ENCODE assay signal across 16 mouse cellular contexts in genomic region chr5:63957607-63958006, GRCm38 (mm10). TPM values are rescaled to one million over a fixed set of nuclear protein-coding genes. Genes with fewer than 3 reads are reported as not detected.
A peak's percentile ranks its signal among the peaks of the same experiment; 100 is the strongest.
DNase-seq lines count a peak whose midpoint lies in the region; ATAC-seq lines count a peak whose summit lies in the region.
"Had no signal": no experiment of that assay in that cellular context is flagged by ENCODE, and none has a peak within 500 bp of the region (broad histone marks: within the 10 kb centered on the region; RNA-seq: fewer than 3 reads in every experiment).

No protein-coding gene starts in this region.

- no peaks in the 10 kb centered on the region for H3K4me1 ChIP-seq in hindbrain, embryonic 15.5 days (replicated peaks)
- H3K4me1 ChIP-seq in hindbrain, embryonic 12.5 days: no peaks in the 10 kb centered on the region
- H3K4me1 ChIP-seq: heart, embryonic 10.5 days; midbrain, embryonic 10.5 days; neural tube, embryonic 13.5 days had no signal

- no peaks in the 10 kb centered on the region for H3K27me3 ChIP-seq in hindbrain, embryonic 15.5 days
- no peaks in the 10 kb centered on the region for H3K27me3 ChIP-seq in hindbrain, embryonic 12.5 days
- H3K27me3 ChIP-seq: neural tube, embryonic 13.5 days had no signal

- DNase-seq in brain, adult 2 months (ENCODE audit: low read depth, low spot score): peak; percentile 88
- peak; percentile 72 to 76 for DNase-seq in cerebellum, postnatal 36 days
- DNase-seq in gastrocnemius, postnatal 25 days: peak; percentile 75
- DNase-seq in right cerebral cortex, postnatal 10 days (ENCODE audit: low spot score in 2 of 2): no peak
- DNase-seq in adrenal gland, postnatal 14 days: no peak
- DNase-seq in urinary bladder, postnatal 4 days (ENCODE audit: low spot score in 2 of 2): no peak
- DNase-seq: adrenal gland, postnatal 10 days; kidney, postnatal 14 days; liver, postnatal 0 days; right cerebral cortex, postnatal 14 days had no signal

- H3K27ac ChIP-seq in hindbrain, embryonic 15.5 days (replicated peaks): no peak overlapping the region
- no peak overlapping the region for H3K27ac ChIP-seq in hindbrain, embryonic 12.5 days
- H3K27ac ChIP-seq: heart, embryonic 10.5 days; midbrain, embryonic 10.5 days; neural tube, embryonic 13.5 days had no signal

- H3K4me3 ChIP-seq in hindbrain, embryonic 15.5 days: no peak overlapping the region
- no peak overlapping the region for H3K4me3 ChIP-seq in hindbrain, embryonic 12.5 days
- H3K4me3 ChIP-seq: heart, embryonic 10.5 days; midbrain, embryonic 10.5 days; neural tube, embryonic 13.5 days had no signal

- 77% methylated on average over 8 of the region's 8 CpGs for WGBS in hindbrain, embryonic 15.5 days
- WGBS in hindbrain, embryonic 12.5 days: 81% methylated on average over 8 of the region's 8 CpGs

- H3K36me3 ChIP-seq in hindbrain, embryonic 15.5 days: no peaks in the 10 kb centered on the region
- H3K36me3 ChIP-seq in hindbrain, embryonic 12.5 days: no peaks in the 10 kb centered on the region
- H3K36me3 ChIP-seq: heart, embryonic 10.5 days; neural tube, embryonic 13.5 days had no signal

- H3K9me3 ChIP-seq in hindbrain, embryonic 15.5 days: no peaks in the 10 kb centered on the region
- H3K9me3 ChIP-seq in hindbrain, embryonic 12.5 days (replicated peaks): no peaks in the 10 kb centered on the region
- H3K9me3 ChIP-seq: heart, embryonic 10.5 days; midbrain, embryonic 10.5 days; neural tube, embryonic 13.5 days had no signal

- no peak overlapping the region for H3K4me2 ChIP-seq in hindbrain, embryonic 15.5 days
- no peak overlapping the region for H3K4me2 ChIP-seq in hindbrain, embryonic 12.5 days (replicated peaks)
- H3K4me2 ChIP-seq: neural tube, embryonic 13.5 days had no signal

- ATAC-seq in hindbrain, embryonic 15.5 days (ENCODE audit: low FRiP score, low read depth): peak; percentile 51
- no peak for ATAC-seq in hindbrain, embryonic 12.5 days (ENCODE audit: low FRiP score)
- ATAC-seq: hindbrain, embryonic 16.5 days; liver, postnatal 0 days had no signal

- H3K9ac ChIP-seq in hindbrain, embryonic 15.5 days: no peak overlapping the region
- H3K9ac ChIP-seq in hindbrain, embryonic 12.5 days: no peak overlapping the region
- H3K9ac ChIP-seq: liver, postnatal 0 days; neural tube, embryonic 13.5 days had no signal

RNA-seq across cellular contexts. Expression of gene Rell1, which starts 11.1 kb away (rescaled TPM):
- 8.8 and 9.5 TPM in 2 replicates for polyA plus RNA-seq in hindbrain, embryonic 15.5 days (2015; fragmentation: Nextera tagmentation; extraction: Ambion mirVana)
- polyA plus RNA-seq in hindbrain, embryonic 12.5 days (2016; fragmentation: Nextera tagmentation; extraction: Ambion mirVana): 15.5 and 15.6 TPM in 2 replicates
- 1 to 10 TPM; 8.2 to 9.4 TPM for total RNA-seq in gastrocnemius, postnatal 25 days (2021)
- total RNA-seq in adrenal gland, postnatal 14 days (2021): 46.5 and 50.0 TPM in 2 replicates

Comparison
In these comparisons a context has a peak if more than half of its experiments do, and no peak if none do; other contexts are left out.
1. DNase-seq: peak in brain, adult 2 months (single experiment), cerebellum, postnatal 36 days (2 of 2) and gastrocnemius, postnatal 25 days (single experiment); none in right cerebral cortex, postnatal 10 days (0 of 2), adrenal gland, postnatal 14 days (single experiment) and urinary bladder, postnatal 4 days (0 of 2).